Mouse (Mus musculus) forebrain, embryonic 12.5 days (tissue): ENCODE data around the gene Gpc5. TPM values are rescaled to one million over a fixed set of nuclear protein-coding genes. Genes with fewer than 3 reads are reported as not detected.

ENCODE experiments used
- ATAC-seq: fragments of 200-750 bp; cut with Nextera tagmentation; 2 replicates; pipeline ENCODE4 v1.8.0; 2017; ENCODE audit warnings: moderate TSS enrichment; ENCODE audit not compliant: low FRiP score
- H3K27ac ChIP-seq: fragments of 300-500 bp; sonication (generic); 2 replicates; pipeline ENCODE4 v1.5.1; 2016; ENCODE audit warnings: mild to moderate bottlenecking
- H3K27me3 ChIP-seq: fragments of 300-500 bp; sonication (generic); 2 replicates; pipeline ENCODE4 v1.6.1; 2016; ENCODE audit warnings: mild to moderate bottlenecking
- H3K36me3 ChIP-seq: fragments of 300-500 bp; sonication (generic); replicated peaks from 2 replicates; pipeline ENCODE4 v1.6.1; 2016; ENCODE audit warnings: mild to moderate bottlenecking
- H3K4me1 ChIP-seq: fragments of 300-500 bp; sonication (generic); 2 replicates; pipeline ENCODE4 v1.6.1; 2016
- H3K4me2 ChIP-seq: fragments of 300-500 bp; sonication (generic); 2 replicates; pipeline ENCODE4 v1.6.1; 2016; ENCODE audit warnings: mild to moderate bottlenecking, moderate library complexity
- H3K4me3 ChIP-seq: fragments of 300-500 bp; sonication (generic); replicated peaks from 2 replicates; pipeline ENCODE4 v1.5.1; 2016; ENCODE audit warnings: mild to moderate bottlenecking
- H3K9ac ChIP-seq: fragments of 300-500 bp; sonication (generic); 2 replicates; pipeline ENCODE4 v1.6.1; 2016; ENCODE audit warnings: mild to moderate bottlenecking
- H3K9me3 ChIP-seq: fragments of 300-500 bp; sonication (generic); 2 replicates; pipeline ENCODE4 v1.6.1; 2016
- WGBS: fragments of 180-500 bp; shearing (Covaris S2); methylation state at CpG from one replicate; pipeline ENCODE4 v1.1.7; 2016; 5-methylcytosine and 5-hydroxymethylcytosine counted together
- polyA plus RNA-seq: library from polyadenylated mRNA; unstranded; fragments of >200 nt; fragmentation: Nextera tagmentation; extraction: Ambion mirVana; gene quantifications from 2 replicates; pipeline ENCODE4 v1.2.1, GENCODE M21; 2016

Gene Gpc5
- polyA plus RNA-seq = 0.91 and 1.3 TPM in 2 replicates

DNA sequence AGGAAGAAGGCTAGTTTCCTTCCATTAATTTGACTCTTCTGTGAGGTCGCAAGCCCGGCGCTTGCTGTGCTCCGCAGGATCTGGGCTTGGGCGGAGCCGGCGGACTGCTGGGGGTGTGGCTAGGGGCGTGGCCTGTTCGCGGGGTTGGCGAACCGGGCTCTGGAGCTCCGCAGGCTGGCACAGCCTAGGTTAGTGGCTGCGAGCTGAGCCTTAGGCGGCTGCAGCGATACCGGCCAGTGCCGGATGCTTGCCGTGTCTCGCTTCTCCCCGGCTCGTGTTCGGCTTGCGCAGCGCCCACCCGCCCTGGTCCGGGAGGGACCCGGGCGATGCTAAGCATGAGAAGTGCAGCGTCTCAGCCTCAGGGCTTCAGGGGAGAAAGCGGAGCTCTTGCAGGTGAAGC lies at the start of gene Gpc5:
Gpc5 (plus strand) TSS at position 135 of the 400 bp plus-strand sequence.
- Histone ChIP-seq H3K9me3 (no peaks in the 10 kb centered on the region), H3K36me3 (no peaks in the 10 kb centered on the region), H3K4me1 (peaks cover 6% of the 10 kb centered on the region), H3K27me3 (peaks cover 45% of the 10 kb centered on the region), H3K4me3 (peak within 1 kb of the TSS; percentile 52), H3K27ac (no peak within 1 kb of the TSS), H3K4me2 (peak within 1 kb of the TSS; percentile 98), H3K9ac (peak within 1 kb of the TSS; percentile 52)
- 2% methylated on average over 31 of the region's 31 CpGs for WGBS
- peak; percentile 100 for ATAC-seq

DNA sequence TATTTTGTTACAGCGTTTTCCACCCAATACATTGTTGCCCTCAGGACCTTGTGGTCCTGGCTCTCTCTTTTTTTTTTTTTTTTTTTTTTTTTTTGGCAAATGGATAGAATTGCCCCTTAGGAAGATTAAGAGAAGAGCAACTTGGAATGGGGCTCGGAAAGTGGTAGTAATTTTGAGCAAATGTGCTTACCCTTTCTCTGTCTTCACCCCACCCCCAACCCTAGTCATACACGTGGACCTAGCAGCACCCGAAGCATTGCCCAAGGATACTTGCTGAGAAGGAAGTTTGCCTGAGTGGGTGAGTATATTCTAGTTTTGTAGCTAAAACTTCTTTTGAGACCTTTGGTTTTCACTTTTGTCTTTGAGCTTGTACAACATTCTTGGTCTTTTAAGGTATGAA lies 49.4 kb upstream of the Gpc5 start:
- Histone ChIP-seq H3K36me3 (peaks cover 41% of the 10 kb centered on the region), H3K4me3 (peak overlapping the region; percentile 97), H3K9me3 (no peaks in the 10 kb centered on the region), H3K4me1 (peaks cover 27% of the 10 kb centered on the region), H3K4me2 (peak overlapping the region; percentile 62), H3K9ac (peak overlapping the region; percentile 99), H3K27me3 (peaks cover 4% of the 10 kb centered on the region), H3K27ac (peak overlapping the region; percentile 97; the same call in 1 of the 2 replicates)
- WGBS = 1% methylated on average over 4 of the region's 4 CpGs
- no peak for ATAC-seq

DNA sequence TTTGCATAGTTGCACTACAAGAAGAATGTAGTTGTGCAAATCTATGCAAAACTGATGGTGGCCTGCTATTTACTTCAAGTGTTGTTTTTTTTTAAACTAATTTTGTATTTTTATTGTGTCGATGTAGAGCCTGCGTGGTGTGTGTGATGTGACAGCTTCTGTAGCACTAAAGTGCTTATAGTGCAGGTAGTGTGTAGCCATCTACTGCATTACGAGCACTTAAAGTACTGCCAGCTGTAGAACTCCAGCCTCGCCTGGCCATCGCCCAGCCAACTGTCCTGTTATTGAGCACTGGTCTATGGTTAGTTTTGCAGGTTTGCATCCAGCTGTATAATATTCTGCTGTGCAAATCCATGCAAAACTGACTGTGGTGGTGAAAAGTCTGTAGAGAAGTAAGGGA lies 48.0 kb upstream of the Gpc5 start:
- no peak for ATAC-seq
- H3K4me2 ChIP-seq = peak overlapping the region; percentile 62
- peak overlapping the region; percentile 97 for H3K4me3 ChIP-seq
- 84% methylated on average over 5 of the region's 5 CpGs for WGBS
- no peak overlapping the region for H3K9ac ChIP-seq
- no peaks in the 10 kb centered on the region for H3K27me3 ChIP-seq
- H3K36me3 ChIP-seq = peaks cover 46% of the 10 kb centered on the region
- no peak overlapping the region for H3K27ac ChIP-seq
- peaks cover 27% of the 10 kb centered on the region for H3K4me1 ChIP-seq
- H3K9me3 ChIP-seq = no peaks in the 10 kb centered on the region

DNA sequence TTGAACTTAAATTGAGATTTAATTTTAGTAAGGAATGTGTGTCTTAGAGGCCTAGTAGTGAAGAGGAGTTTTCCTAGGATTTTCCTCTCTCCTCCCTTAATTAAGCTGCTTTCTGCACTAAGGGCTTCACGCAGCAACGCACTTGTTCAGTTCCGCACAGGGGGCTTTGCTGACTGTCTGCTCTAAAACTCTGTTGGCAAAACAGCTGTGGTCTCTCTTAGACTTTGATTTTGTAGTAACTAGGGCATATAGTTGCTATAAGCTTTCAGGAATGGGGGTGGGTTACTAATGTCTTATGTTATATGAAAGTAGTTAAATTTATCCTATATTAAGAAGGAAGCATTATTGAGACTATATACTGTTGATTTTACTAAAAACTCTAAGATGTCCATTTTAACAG lies 46.3 kb upstream of the Gpc5 start:
- H3K4me3 ChIP-seq = no peak overlapping the region
- peaks cover 46% of the 10 kb centered on the region for H3K36me3 ChIP-seq
- H3K9ac ChIP-seq = no peak overlapping the region
- H3K4me1 ChIP-seq = peaks cover 25% of the 10 kb centered on the region
- WGBS = 62% methylated on average over 3 of the region's 3 CpGs
- no peaks in the 10 kb centered on the region for H3K9me3 ChIP-seq
- H3K27ac ChIP-seq = no peak overlapping the region
- ATAC-seq = no peak
- no peaks in the 10 kb centered on the region for H3K27me3 ChIP-seq
- H3K4me2 ChIP-seq = no peak overlapping the region

DNA sequence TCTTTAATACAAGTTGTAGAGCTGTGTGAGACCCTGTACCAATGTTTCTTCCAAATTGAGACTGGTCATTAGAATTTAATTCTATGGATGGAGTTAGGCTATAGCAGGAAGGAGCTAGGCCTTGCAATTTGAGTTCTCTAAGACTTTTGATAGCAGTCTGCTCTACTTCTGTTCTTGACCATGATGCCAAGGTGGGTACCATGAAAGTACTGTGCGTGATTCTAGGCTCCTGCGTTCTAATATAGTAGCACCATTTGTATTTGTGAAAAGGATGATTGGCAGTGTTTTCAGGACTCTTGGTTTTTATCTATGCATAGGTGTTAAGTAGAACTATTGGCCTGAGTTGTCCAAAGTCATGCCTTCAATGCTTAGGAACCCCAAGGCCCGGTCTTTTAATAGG lies 44.7 kb upstream of the Gpc5 start:
- Histone ChIP-seq H3K27ac (no peak overlapping the region), H3K36me3 (peaks cover 46% of the 10 kb centered on the region), H3K9ac (no peak overlapping the region), H3K4me1 (peaks cover 25% of the 10 kb centered on the region), H3K4me3 (no peak overlapping the region), H3K27me3 (no peaks in the 10 kb centered on the region), H3K9me3 (no peaks in the 10 kb centered on the region), H3K4me2 (no peak overlapping the region)
- 80% methylated on average over 3 of the region's 3 CpGs for WGBS
- no peak for ATAC-seq

DNA sequence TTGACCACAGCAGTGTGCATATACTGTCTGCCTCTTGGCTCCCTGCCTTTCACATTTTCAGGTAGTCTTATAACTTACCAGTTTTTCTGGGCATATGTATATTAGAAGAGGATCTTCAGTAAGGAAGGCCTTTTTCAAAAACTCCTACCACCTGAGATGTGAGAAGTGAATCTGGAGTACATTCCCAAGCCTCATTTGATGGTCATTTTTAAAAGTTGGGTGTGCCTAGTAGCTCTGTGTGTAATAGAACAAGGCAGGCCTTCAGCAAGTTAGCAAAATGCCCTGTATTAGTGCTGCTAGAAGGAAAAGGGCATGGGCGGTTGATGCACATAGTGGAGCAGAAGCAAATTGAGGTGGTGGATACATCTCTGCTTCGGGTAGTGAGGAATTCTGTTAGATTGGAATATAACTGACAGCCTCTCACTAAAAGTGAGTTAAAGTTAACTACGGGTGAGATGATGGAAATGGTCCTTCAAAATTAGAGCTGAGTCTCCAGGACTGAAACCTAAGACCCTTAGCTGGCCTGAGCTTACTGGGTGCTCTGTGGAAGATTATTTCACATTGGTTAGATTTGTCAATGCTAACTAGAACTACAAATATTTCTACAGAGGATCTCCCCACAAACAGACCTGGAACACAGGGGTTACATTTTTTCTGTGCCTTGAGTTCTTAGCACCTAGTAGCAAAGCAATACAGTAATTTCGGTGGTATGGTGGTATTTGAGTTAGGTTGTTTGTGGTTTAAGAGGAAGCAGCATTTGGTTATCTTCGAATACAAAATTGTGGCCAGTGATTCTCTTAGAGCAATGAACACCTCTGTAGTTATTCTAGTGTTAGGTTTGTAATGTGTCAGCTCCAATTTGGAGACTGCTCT lies 43.8 kb upstream of the Gpc5 start:
- Histone ChIP-seq H3K4me2 (no peak overlapping the region), H3K36me3 (peaks cover 46% of the 10 kb centered on the region), H3K27me3 (no peaks in the 10 kb centered on the region), H3K9me3 (no peaks in the 10 kb centered on the region), H3K4me3 (no peak overlapping the region), H3K9ac (no peak overlapping the region), H3K4me1 (peaks cover 22% of the 10 kb centered on the region), H3K27ac (no peak overlapping the region)
- 58% methylated on average over 5 of the region's 5 CpGs for WGBS
- ATAC-seq = no peak

DNA sequence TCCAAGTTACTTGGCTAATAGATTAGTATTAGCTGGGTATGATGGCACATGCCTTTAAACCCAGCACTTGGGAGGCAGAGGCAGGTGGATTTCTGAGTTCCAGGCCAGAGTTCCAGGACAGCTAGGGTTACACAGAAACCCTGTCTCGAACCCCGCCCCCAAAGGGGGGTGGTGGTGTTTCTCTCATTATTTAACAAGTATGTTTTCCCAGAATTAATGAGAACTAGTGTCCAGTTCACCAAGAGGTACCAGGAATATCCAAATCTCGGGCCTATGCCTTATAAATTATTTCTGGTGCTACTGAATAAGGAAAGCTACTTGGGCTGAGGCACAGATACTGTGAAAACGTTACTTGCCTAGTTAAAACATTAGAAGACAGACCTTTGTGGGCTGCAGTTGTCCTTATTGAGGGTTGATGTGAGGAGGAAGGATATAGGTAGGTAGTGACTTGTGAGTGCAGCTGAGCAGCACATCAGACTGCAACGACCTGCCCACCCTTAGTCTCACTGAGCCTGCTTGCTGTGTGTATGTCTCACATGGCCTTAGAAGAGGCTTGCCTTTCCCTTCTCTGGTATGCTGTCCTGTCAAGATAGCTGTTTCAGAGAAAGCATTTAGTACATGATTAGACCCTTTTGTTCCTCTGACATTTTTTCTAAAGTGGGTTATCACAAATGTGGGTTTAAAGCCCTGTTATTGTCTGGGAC lies 43.0 kb upstream of the Gpc5 start:
- no peak overlapping the region for H3K4me3 ChIP-seq
- H3K9me3 ChIP-seq = no peaks in the 10 kb centered on the region
- peaks cover 15% of the 10 kb centered on the region for H3K4me1 ChIP-seq
- ATAC-seq = peak; percentile 34; the same call in 1 of the 2 replicates
- H3K36me3 ChIP-seq = peaks cover 39% of the 10 kb centered on the region
- 38% methylated on average over 5 of the region's 5 CpGs for WGBS
- H3K27me3 ChIP-seq = no peaks in the 10 kb centered on the region
- H3K27ac ChIP-seq = no peak overlapping the region
- H3K4me2 ChIP-seq = no peak overlapping the region
- H3K9ac ChIP-seq = 0 out of 2 replicates have a peak overlapping the region, but pooled peaks have one; percentile 1

DNA sequence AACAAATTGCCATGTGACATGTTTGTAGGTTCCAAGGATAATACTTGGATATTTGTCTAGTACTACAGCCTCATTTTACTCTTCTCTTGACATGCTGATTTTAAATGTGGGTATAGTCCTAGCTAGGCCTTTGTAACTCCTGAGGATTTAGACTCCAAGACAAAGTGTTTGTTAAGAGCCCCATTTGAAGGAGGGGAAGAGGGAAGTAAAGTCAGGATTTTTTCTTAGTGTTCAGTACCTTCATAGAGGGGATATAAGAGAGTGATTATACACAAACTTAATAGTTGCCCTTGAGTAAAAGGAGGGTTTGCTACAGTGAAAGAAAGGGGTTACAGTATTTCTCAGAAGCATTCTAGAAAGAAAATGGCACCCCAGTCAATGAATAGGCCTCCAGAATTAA lies 42.2 kb upstream of the Gpc5 start:
- Histone ChIP-seq H3K4me2 (no peak overlapping the region), H3K9me3 (no peaks in the 10 kb centered on the region), H3K36me3 (peaks cover 31% of the 10 kb centered on the region), H3K9ac (no peak overlapping the region), H3K27ac (no peak overlapping the region), H3K4me3 (no peak overlapping the region), H3K27me3 (no peaks in the 10 kb centered on the region), H3K4me1 (peaks cover 8% of the 10 kb centered on the region; the same call in 1 of the 2 replicates)
- ATAC-seq = no peak

DNA sequence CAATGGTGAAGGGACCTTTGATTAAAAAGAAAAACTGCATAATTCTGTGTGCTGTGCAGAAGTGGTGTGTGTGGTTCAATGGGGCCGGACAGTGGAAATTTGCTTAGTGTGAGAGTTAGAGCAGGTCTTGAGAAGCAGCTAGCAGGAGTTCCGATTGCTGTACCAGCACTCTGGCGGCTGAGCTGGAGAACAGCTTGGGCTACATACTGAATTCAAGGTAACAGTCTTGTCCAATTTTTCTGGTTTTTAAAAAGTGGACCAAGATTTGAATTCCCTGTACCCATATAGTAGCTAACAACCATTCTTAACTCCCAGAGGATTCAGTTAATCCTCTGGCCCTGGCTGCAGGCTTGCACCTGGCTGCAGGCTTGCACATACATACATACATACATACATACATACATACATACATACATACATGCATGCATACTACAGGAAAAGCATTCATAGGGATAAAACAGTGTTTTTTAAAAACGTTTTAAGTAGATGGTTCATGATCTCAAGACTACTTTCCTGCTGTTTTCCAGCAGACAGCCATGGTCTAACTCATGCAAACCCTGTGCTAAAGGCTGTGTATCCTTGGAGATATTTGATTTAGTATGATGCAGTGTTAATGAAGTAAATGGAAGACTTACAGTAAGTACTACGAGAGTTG lies 40.8 kb upstream of the Gpc5 start:
- H3K9ac ChIP-seq = no peak overlapping the region
- H3K9me3 ChIP-seq = no peaks in the 10 kb centered on the region
- H3K36me3 ChIP-seq = peaks cover 17% of the 10 kb centered on the region
- no peak overlapping the region for H3K27ac ChIP-seq
- peaks cover 3% of the 10 kb centered on the region; the same call in 1 of the 2 replicates for H3K4me1 ChIP-seq
- WGBS = 80% methylated on average over 5 of the region's 5 CpGs
- H3K4me2 ChIP-seq = no peak overlapping the region
- no peak for ATAC-seq
- H3K27me3 ChIP-seq = no peaks in the 10 kb centered on the region
- H3K4me3 ChIP-seq = no peak overlapping the region

DNA sequence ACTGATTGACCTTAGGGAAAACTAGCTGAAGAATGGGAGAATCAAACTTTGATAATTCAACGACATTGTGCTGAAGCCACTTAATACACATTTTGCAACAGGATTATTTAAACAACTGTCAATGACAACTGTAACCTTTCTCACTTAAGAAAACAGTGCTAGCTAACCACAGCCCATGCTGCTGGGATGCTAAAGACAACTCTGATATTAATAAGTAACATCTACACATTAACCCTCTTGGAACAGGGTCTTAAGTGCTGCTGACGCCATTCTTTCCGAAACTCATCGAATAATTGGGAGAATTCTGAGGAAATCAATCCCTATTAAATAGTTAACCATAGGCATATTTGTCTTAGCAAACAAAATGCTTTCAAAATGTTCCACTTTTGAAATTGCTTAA lies 39.6 kb upstream of the Gpc5 start:
- Histone ChIP-seq H3K9ac (no peak overlapping the region), H3K27me3 (no peaks in the 10 kb centered on the region), H3K4me3 (no peak overlapping the region), H3K4me2 (no peak overlapping the region), H3K36me3 (peaks cover 8% of the 10 kb centered on the region), H3K4me1 (peaks cover 3% of the 10 kb centered on the region; the same call in 1 of the 2 replicates), H3K27ac (no peak overlapping the region), H3K9me3 (no peaks in the 10 kb centered on the region)
- ATAC-seq = no peak
- 89% methylated on average over 4 of the region's 4 CpGs for WGBS

DNA sequence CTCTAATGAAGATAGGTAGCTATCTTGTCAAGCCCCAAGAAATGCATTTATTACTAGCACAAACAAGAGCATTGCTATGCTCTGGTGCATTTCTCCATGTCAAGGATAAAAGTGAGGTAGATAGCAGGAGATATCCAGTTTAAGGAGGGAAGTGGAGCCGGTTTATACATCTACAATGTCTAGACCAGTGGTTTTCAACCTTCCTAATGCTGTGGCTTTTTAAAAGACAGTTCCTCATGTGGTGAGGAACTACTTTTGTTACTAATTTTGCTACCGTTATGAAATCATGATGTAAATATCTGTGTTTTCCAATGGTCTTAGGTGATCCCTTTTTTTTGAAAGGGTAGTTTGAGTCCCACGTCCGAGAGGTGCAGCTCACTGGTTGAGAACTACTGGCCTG lies 37.8 kb upstream of the Gpc5 start:
- H3K27ac ChIP-seq = no peak overlapping the region
- ATAC-seq = no peak
- no peaks in the 10 kb centered on the region for H3K36me3 ChIP-seq
- no peaks in the 10 kb centered on the region for H3K27me3 ChIP-seq
- H3K9ac ChIP-seq = no peak overlapping the region
- H3K4me2 ChIP-seq = no peak overlapping the region
- no peaks in the 10 kb centered on the region for H3K9me3 ChIP-seq
- H3K4me3 ChIP-seq = no peak overlapping the region
- WGBS = 92% methylated on average over 4 of the region's 4 CpGs
- peaks cover 2% of the 10 kb centered on the region; the same call in 1 of the 2 replicates for H3K4me1 ChIP-seq

DNA sequence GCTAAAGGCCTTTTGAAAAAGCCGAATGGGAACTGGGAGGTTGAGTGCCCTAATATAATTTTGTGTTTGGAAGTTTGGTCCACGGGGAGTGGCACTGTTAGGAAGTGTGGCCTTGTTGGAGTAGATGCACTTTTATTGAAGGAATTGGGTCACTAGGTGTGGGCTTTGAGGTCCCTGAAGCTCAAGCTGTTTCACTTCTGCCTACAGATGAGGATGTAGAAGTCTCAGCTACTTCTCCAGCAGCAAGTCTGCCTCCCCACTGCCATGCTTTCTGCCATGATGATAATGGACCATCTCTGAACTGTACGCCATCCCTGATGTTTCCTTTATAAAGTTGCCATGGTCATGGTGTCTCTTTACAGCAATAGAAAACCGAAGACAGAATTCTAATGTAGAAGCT lies 34.5 kb upstream of the Gpc5 start:
- no peak for ATAC-seq

More for the DNA sequence above, 34.5 kb upstream of the Gpc5 start:
- WGBS = 87% methylated on average over 4 of the region's 4 CpGs
- H3K4me2 ChIP-seq = no peak overlapping the region
- no peaks in the 10 kb centered on the region for H3K4me1 ChIP-seq
- H3K9me3 ChIP-seq = no peaks in the 10 kb centered on the region
- H3K4me3 ChIP-seq = no peak overlapping the region
- no peaks in the 10 kb centered on the region for H3K27me3 ChIP-seq
- no peak overlapping the region for H3K9ac ChIP-seq
- no peak overlapping the region for H3K27ac ChIP-seq
- H3K36me3 ChIP-seq = no peaks in the 10 kb centered on the region
